Mouse (Mus musculus): ENCODE measurements around the gene Actr3b.

DNA sequence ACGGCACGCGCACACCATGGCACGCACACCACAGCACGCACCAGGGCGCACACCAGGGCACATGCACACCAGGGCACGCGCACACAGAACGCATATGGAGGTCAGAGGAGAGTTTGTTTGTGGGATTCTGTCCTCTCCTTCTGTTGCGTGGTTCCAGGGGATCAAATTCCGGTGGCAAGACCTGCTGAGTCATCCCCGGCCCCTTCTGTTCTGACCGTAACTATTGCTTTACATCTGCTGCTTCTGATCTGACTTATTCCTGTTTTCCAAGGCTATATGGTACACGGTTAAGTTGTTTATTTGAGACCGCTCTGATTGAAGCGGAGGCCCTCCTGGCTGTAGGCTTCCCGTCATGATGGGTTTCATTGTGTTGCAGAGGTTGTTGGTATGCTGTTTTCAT is 9.2 kb downstream of the Actr3b start:
- TF ChIP-seq CTCF (conservative IDR thresholded peaks at IDR 0.05; ENCODE audit: insufficient read depth, insufficient read length, low read depth, low read length), result no peak
- TF ChIP-seq POLR2A (IDR thresholded peaks at IDR 0.05; ENCODE audit: low read depth, low read length), result no peak

Measured in kidney, adult 2 months (tissue).